Mouse (Mus musculus): ENCODE results near the gene Rbm44.
A peak's percentile ranks its signal among the peaks of the same experiment; 100 is the strongest.

The Rbm44 gene

DNA sequence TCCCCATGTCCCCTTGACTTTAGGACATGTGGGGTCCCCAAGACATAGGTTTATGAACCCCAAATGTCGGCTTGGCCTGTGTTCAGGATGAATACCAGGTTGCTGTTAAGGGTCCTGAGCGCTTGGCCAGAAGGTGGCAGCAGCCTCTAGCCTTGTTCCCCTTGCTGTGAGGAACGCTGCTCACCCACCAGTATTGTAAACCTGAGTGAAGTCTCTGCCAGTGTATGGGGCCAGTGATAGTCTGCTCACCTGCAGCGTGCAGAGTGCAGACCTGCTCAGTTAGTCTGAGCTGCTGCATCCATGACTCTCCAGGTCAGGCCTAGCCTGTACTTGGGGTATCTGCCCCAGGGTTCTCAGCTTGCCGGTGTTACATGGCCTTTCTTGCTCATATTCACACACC lies 34.2 kb downstream of the Rbm44 start:
- DNase-seq (ENCODE audit: low read depth), result peak; percentile 86

DNA sequence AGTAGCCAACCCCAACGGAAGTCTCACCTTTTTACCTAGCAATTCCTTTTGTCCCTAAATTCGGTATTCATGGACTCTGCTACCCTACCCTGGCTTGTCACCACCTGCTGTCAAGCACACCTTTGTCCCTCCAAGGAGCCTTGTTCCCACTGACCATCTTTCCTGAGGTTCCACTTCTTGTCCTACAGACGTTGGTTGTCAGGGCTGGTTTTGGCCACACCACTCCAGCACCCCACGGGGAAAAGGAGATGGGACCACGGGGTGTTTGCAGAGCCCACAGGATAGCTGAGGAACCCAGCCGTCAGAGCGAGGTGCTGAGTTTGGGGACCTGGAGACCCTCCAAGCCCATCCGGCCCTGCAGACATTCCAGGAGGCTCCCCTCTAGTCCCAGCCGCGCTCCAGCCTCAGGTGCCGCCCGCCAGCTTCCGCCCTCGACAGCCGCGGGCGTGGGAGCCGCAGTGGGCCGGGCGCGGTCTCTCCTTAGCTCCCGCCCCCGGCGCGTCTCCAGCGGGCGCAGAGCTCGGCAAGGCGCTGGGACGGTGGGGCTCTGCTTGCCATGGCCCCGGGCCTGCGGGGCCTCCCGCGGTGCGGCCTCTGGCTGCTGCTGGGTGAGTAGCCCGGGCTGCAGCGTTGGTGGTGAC lies 34.8 kb downstream of the Rbm44 start, which contains the start of gene Ramp1:
Gene Ramp1 (plus strand): TSS at position 290 of the 641 bp plus-strand sequence.
- DNase-seq (ENCODE audit: low read depth), result peak; percentile 72

- DNase-seq (ENCODE audit: low read depth), result no peak
Measured at GRCm38 (mm10) chr1:91180174-91180565, 35.3 kb downstream of the Rbm44 start.

DNA sequence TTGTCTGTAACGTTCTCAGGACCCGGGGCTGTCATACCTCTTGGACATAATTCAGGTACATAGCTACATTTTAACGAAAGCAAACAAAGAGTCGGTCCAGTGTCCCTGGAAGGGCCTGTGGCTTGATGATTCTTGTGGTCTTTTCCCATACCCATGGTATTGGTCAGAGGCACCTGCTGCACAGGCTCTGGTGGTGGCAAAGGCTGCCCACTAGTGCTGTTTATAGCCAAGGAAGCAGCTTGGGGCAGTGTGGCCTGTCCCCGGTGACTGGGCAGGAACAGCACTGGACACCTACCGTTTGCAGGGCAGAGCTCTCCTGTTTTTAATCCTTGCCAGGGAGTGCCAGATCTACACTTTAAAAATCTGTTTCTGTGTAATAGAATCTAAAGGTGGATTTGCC lies 35.8 kb downstream of the Rbm44 start:
- DNase-seq (ENCODE audit: low read depth), result peak; percentile 14

GRCm38 (mm10) chr1:91181261-91181660 lies 36.4 kb downstream of the Rbm44 start:
- no peak for DNase-seq (ENCODE audit: low read depth)

- DNase-seq (ENCODE audit: low read depth), result no peak
Measured at GRCm38 (mm10) chr1:91181784-91182450, 37.0 kb downstream of the Rbm44 start.

DNA sequence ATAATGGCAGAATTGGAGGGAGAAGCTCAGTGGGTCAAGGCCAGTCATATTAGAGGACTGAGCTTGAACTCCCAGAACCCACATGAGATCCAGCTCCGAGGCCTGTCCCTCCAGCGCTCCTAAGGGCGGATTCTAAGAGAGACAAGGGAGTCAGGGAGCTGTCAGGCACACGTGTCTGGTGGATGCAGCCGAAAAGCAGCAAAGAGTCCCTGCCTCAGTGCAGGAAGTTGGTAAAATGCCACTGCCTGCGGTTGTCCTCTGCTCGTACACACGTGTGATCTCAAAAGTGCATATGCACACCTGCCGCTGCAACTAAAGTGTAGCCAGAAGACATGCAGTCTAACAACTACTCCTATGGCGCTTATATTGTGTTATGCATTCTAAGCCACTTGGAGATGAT lies 38.4 kb downstream of the Rbm44 start:
- peak; percentile 51 for DNase-seq (ENCODE audit: low read depth)

- no peak for DNase-seq (ENCODE audit: low read depth)
Measured at GRCm38 (mm10) chr1:91186677-91187076, 41.8 kb downstream of the Rbm44 start.

DNA sequence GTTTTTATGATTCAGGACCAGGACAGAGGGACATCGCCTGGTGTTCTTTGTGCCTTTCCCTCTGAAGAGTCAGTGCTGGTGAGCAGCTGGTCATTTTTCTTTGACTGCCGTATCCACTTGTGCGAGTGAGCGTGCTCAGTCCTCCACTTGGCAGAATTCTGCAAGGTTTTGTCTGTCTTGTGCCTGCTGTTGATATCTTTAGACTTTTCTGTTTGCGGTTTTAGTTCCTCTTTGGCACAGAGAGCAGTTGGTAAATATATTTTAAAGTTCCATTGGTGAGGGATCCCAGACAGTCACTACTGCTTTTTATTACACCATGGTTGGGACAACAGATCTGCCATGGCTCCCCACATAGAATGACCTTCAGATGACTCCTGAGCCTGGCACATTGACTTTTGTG lies 42.4 kb downstream of the Rbm44 start:
- DNase-seq (ENCODE audit: low read depth), result no peak

DNA sequence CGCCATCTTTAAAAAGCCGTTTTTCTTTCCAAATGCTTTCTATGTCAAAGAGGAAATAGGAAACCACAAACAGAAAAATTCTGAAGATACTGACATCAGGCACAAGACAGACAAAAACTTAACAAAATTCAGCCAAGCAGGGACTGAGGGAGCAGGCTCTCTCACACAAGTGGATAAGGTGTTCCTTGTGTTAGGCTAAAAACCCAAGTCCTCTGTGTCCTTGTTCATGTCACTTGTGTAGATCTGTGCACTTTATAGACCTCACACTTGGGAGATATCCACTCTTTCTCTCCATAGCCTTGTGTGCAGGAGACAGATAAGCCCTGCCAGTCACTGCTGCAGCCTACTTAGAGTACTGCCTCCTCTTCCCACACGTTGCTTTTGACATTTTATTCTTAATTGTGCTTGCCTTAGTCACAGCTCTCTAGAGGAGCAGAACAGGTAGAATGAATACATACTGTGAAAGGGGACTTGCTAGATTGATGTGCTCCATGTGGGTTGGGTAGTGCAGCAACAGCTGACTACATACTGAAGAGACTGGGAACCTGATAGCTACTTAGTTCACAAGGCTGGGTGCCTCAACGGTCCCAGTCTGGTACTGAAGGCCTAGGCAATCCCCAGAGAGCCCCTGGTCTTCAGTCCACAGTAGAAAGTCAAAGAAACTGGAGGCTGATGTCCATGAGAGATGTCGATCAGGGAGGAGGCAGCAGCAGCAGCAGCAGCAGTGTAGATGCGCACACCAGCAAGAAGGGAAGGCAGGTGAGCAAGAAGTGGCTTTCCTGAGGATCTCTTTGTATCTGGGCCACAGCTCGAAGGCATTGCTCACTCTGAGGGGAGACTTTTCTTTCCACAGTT lies 43.1 kb downstream of the Rbm44 start:
- DNase-seq (ENCODE audit: low read depth), result peak; percentile 29

- no peak for DNase-seq (ENCODE audit: low read depth)
Measured at GRCm38 (mm10) chr1:91188851-91189460, 44.1 kb downstream of the Rbm44 start.

DNA sequence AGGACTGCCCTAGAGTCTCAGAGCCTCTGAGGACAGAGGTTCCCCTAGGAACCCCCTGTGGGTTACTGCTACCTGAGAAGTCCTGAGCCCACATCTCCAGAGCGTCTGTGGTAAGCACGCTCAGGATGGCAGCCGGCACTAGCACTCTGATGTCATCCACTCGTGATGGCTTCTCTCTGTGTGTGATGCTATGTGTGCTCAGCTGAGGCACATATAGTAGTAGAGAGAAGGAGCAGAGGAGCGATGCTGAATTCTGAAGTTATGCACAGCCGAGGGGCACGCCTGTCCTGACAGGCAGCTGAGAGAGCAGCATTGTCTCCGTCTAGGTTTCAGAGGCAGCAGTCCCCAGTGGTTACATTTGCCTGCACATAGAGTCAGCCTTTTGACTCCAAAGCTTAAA lies 47.3 kb downstream of the Rbm44 start:
- peak; percentile 54 for DNase-seq (ENCODE audit: low read depth)

DNA sequence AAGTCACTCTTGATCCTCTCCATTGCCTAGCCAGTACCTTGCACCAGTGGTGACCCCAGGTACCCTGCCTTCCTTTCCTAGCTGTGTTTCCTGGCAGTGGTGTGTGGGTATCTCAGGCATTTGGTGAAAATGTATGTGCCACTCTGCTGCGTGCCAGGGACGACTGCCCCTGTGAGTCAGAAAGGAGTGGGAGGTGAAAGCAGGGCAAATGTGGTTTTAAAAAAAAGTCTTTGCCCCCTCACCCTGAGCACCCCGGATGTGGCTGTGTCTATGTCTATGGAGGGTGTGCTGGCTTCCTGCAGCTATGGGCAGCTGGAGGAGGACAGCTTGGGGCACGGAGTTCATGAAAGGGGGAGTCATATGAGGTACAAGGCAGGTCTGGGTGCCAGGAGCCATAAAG lies 48.4 kb downstream of the Rbm44 start:
- peak; percentile 76 for DNase-seq (ENCODE audit: low read depth)

GRCm38 (mm10) chr1:91193680-91194079 lies 48.8 kb downstream of the Rbm44 start:
- DNase-seq (ENCODE audit: low read depth), result no peak

DNA sequence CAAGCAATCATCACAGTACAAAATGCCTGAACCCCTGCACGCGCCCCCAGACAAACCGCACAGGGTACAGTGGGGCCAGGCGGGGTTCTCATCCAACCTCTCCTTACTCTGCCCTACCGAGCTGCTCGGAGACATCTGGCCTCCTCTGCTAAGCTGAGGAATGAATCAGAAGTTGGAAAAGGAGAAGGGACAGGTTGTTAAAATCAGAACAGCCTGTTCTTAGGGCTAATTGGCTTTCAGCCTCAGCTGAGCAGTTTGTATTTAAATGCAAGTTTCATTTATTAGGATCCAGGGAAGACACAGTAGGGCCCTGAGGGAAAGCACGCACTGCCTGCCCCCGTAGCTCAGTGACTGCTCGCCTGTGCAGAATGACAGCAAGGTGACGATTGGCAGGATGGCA lies 54.9 kb downstream of the Rbm44 start:
- no peak for DNase-seq (ENCODE audit: low read depth)

- DNase-seq (ENCODE audit: low read depth), result no peak
Measured at GRCm38 (mm10) chr1:91201122-91201521, 56.2 kb downstream of the Rbm44 start.

- no peak for DNase-seq (ENCODE audit: low read depth)
Measured at GRCm38 (mm10) chr1:91204221-91204765, 59.4 kb downstream of the Rbm44 start.

GRCm38 (mm10) chr1:91205651-91206050 lies 60.8 kb downstream of the Rbm44 start:
- no peak for DNase-seq (ENCODE audit: low read depth)

- no peak for DNase-seq (ENCODE audit: low read depth)
Measured at GRCm38 (mm10) chr1:91206336-91206735, 61.4 kb downstream of the Rbm44 start.

GRCm38 (mm10) chr1:91206873-91207272 lies 62.0 kb downstream of the Rbm44 start:
- no peak for DNase-seq (ENCODE audit: low read depth)

DNA sequence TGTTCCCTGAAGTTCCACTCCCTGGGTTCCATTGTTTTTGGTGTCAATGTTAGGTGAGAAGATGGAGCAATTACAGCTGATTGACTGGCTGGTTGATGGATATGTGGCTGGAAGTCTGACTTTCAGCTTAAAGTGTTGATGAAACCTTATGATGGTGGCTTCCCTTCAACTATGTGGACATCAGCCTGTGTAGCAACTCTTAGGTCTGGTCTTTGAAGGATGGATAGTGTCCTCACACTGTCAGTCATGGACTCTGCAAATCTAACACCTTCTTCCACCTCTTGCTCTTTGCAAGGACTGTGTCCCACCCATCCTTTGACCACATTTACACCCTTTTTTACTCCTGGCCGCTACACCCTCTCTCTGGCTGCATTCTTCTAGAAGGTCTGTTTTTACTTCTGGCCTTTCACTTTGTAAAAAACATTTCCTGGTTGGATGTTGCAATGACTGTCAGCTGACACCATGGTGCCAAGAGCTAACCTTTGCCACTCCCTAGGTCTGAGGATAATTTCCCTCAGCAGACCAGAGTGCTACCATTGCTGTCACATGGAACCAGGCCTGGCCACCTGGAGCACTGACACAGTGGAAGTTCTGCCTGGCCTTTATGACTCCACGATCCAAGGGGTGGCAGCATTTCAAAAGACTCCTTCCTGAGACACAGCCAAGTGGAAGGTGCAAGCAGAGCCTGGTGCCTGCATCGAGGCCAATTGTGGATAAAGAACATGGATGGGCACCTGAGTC lies 62.6 kb downstream of the Rbm44 start:
- no peak for DNase-seq (ENCODE audit: low read depth)
